Mouse (Mus musculus) testis, postnatal 14 days (tissue): ENCODE data around the gene Il2rb.
A peak's percentile ranks its signal among the peaks of the same experiment; 100 is the strongest.

ENCODE experiments used
- DNase-seq: peaks from one replicate; pipeline ENCODE4 v3.0.0; 2021; ENCODE audit warnings: low spot score

Il2rb gene

DNA sequence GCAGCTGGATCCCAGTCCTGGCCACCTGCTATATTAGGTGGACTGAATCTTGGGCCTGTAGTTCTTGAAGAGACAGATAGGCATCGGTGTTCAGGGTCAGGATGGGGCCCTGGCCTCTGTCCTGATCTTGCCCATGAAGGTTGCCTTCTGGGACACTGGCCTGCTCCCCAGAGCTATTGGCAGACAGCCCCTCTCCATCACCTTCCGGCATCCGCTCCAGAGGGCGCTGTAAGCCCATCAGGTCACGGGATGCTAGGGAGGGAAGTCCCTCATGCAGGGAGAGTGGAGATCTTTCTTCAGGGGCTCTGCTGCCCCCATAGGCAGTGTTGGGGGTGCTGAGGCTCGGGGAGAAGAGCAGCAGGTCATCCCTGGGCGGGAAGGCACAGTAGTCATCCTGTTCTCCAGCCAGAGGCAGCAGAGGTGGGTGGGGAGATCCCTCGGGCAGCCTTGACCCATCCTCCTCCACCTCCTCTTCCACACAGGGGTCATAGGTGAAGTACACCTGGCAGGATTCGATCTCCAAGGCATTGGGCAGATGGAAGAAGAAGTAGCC, 13.5 kb downstream of the Il2rb start:
- peak; percentile 15 for DNase-seq

DNA sequence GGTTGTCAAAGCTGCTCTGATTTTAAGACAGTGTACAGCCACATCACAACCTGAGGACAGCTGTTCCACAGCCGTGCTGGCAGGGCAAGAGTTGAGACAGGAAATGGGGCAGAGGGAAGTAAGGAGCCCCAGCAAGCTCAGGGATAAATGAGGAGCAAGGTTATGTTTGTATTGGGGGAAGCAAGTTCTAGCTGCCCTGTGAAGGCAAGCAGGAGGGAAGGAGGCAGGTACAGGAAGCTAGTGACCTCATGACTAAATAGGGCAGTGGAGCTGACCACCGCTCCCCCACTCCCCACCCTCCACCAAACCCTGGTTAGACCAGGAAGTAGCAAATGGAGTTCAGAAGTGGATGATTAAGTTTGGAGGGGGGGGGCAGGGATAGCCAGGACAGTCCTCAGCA, 14.1 kb downstream of the Il2rb start:
- no peak for DNase-seq

DNA sequence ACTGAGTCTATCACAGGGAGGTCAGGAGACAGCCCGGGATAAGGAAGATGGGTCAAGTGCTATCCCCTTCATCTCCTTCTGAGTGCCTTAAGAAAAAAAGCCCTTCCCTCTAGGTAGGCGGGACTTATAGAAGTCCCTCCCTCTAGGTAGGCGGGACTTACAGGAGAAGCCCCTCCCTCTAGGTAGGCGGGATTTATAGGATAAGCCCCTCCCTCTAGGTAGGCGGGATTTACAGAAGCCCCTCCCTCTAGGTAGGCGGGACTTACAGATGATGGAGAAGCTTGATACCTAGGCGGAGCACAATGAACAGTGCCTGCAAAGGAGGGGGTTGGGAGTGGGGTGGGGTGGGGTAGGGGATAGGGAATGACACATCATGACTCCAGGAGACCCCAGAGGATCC, 15.0 kb downstream of the Il2rb start:
- DNase-seq: no peak

DNA sequence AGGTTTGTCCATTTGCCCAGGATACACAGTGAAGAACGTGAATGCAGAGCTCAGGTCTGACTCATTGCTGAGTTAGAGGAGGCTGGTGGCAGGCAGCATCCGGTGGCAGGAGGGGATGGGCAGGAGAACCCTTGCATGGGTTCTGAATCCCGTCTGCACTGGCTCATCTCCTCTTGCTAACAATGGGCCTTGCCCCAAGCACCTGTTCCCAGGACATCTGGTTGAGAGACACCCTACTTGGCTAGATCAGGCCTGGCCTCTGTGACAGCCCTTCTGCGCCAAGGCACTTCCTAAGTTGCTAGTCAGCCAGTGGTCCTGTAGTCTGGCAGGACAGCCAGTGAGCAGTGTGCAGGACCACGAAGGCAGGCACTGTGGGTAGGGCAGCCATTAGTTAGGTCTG, 15.6 kb downstream of the Il2rb start:
- DNase-seq: no peak

DNA sequence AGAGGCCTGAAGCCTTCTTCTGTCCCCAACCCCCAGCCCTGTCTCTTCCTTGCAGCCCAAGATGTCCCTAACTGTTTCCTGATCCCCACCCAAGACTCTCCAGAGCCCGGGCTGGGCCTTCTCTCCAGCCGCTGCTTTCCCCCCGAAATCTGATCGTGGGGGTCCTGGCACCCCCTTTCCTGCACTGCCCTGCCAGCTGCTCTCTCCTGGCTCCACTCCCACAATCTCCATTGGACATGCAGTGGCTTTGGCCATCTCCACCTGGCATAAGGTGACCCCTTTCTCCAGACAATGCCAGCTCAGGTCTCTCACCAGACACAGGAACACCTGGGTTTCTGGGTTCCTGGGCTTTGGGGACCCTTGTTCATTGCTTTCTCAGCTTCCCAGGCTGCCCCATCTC, 17.0 kb downstream of the Il2rb start:
- DNase-seq: no peak

DNA sequence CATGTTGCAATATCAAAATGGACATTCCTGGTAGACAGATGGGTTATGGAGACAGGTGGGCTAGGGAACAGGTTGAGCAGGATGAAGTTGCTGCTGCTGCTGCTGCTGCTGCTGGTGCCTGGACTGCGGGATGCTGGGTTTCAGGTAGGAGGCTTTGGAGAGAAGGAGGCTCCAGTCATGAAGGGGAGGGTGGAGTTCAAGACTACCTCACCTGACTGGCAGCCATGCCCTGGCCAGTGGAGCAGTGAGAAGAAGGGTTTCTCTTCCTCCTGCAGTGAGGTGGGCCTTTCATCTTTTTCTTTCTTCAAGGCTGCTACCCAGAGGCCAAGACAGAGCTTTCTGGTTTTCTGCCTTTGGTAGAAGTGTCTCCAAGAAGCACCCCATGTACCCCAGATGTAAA, 18.2 kb downstream of the Il2rb start:
- no peak for DNase-seq

DNA sequence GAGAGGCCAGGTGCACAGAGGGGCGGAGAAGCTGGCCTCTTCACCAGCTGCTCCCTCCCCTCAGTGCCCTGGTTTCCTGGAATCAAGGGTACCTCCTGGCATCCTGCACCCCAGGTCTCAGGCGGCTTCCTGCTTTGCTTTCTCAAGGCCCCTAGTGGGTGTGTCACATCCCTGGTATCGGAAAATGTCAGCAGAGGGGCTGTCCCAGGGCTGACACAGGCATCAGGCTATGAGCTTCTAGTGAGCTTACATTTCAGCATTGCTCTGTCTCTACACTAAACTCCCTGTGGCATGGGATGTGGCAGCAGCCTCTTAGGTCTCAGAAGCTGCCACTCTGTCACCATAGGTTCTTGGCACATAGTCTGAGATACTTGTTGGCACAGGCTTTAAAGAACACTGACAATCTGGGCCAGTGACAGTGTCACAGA, 19.5 kb downstream of the Il2rb start:
- DNase-seq: no peak

DNA sequence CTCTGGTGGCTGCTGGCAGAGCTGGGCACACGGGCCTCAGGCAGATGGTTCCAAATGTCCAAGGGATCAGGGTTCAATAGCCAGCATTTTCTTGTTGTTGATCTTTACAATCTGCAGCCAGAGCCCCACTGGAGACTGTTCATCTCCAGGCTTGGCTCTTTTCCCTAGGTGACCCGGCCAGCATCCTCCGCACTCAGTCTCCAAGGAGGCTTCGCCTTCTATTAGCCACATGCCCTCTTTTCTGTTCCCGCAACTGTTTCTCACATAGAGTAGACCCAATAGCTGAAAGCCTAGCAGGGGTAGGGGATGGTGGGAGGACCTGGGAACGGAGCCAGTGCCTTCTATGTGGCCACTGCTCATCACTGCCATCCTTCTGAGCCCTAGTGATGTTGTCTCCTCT, 21.6 kb downstream of the Il2rb start:
- no peak for DNase-seq

DNA sequence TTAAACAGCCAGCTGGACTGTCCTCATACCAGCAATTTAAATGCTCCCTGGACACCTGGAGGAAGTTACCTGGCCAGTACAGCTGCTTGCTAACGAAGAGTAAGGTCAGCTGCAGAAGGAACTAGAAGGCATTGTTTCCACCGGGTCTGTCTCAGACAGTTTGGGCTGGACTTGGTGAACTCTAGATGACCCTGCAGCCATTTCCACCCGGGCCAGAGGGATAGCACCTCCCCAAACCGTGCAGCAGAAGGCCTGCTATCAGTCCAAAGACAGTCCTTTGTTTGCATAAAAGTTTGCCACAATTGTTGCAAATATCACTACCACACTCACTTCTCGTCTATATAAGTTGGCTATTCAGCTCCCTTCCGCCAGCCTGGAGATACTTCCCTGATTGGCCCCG, 23.2 kb downstream of the Il2rb start:
- peak; percentile 60 for DNase-seq

DNA sequence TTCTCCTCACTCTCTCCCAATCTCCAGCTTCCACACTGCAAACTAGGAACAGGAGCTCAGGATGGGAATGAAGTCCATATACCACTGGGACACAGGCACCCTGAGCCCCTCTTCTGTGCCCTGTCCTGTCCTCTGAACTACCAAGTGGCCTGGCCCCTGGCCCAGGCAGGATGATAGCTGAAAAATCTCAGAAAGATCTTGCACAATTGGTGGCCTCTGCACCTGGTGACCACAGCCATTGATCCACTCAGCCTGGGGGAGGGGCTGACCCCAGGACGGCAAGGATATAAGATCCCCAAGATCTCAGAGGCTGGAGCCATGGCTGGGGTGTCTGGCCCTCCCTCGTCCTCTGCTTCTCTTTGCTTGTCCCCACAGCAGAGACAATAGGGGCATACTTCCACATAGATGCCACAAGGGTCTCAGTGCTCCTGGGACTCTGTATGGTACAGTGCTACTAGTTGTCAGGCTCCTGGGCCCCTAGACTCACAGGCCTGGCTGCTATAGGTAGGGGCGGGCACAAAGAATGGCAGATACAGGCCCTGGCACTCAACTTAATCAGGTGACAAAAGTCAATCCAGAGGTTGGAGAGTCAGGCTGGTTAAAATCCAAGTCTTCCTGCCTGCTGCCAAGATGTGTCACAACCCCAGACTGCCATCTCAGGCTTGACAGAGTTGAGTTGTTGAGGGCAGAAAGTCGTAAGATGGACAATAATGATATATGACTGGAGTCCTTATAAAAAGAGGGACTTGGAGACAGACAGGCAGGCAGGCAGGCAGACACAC, 24.4 kb downstream of the Il2rb start:
- no peak for DNase-seq

DNA sequence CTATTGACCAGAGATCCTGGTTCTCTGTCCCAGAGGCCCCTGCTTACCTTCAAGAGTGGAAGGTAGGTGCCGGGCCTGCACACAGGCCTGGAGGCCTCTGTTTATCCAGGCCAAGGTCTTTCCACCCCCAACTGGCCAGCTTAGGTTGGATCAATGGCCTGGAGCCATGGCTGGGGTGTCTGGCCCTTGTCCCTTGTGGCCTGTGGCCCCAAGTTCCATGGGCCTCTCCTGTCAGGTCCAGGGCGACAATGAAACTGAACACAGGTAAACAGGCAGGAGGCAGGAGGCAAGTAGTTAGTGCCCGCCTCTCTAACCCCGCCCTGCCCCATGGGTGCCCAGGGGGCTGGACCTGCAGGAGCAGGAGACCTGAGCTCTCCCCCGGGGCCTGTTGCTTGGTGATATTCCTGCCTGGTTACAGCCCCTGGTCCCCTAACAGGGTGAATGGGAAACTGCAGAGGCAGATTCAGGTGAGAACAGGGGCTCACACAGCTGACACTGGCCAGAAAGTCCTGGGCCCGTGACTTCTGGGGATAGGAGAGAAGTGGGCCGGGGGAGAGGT, 26.6 kb downstream of the Il2rb start, which contains the start of gene Tmprss6:
Gene Tmprss6 (minus strand): TSS at position 256 of the 559 bp plus-strand sequence.
- no peak for DNase-seq

DNA sequence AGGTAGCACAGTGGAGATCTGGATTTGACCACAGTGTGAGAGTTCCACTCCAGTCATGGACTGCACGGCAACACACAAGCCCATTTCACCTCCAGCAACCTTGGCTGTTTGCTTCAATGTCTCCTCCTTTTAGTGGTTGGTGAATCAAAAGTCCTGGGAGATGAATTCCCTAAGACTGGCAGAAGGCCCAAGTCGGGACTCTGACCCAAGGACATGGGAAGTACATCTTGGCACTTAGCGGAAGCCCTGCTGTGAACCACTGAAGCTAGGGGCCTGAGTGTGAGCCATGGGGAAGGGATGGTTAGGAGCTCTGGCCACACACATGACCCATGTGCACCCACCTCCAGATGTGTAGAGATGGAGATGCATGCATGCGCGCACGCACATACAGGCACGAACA, 27.5 kb downstream of the Il2rb start:
- DNase-seq: no peak

DNA sequence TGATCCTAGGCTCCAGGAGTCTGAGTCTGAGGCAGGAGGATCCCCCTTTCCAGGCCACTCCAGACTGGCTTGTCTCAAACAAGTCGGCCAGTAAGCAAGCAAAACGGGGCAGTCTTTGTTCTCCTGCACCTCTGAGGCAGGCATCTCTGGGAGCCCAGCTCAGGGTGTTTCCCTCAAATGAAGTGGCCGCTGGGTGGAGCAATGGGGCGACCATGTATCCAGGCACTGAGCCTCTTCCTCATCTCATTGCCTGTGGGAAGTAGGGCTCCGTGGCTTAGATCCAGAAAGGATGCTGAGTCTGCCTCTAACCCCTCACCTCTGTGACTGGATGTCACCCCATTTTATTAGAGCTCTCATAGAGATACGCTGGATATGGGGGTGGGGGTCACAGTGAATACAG, 28.3 kb downstream of the Il2rb start:
- DNase-seq: no peak

DNA sequence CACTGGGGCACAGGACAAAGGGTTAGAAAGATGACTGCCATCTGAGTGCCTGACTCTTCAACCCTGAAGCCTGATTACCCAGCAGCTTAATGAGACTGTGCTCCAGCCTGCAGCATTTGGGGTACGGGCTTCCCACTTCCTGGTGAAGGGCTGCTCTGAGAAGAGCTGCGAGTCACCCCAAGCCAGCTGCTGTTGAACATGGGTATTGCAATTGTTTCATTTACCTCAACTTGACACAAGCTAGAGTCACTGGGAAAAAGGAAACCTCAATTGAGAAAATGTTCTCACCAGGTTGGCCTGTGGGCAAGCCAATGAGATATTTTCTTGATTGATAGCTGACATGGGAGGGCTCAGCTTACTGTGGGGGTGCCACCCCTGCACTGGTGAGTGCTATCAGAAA, 32.1 kb downstream of the Il2rb start:
- no peak for DNase-seq

DNA sequence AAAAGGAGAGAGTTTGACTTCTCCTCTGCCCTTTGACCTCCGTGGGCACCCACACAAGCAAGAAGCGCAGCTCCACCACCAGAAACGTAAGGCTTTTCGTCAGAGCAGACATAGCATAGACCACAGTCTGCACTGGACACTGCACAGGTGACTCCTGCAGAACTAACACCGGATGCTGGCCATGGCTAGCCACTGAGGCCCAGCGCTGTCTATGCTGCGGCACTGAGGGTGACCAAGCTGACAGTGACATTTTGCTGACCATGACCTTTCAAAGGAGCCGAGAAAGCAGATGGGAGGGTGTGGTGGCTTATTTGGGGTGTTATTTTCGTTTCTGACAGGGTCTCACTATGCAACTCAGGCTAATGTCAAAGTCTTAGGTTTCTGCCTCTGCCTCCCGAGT, 37.9 kb downstream of the Il2rb start:
- DNase-seq: no peak

DNA sequence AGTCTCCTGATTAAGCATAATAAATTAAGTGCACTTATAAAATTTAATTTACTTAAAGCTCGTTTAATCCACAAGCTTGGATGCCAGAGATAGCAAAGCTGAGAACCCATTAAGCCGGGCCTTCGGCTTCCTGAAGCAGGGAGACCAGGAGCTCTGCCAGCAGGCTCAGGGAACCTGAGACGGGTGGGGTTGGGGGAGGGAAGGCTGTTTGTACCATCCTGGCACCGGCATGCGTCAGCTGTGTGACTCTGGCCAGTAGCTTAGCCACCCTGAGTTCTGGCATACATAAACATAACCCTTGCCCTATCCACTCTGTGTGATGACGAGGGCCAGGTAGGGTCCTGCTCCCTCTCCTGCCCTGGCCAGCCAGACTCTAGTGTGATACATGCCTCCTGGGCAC, 39.0 kb downstream of the Il2rb start:
- no peak for DNase-seq

DNA sequence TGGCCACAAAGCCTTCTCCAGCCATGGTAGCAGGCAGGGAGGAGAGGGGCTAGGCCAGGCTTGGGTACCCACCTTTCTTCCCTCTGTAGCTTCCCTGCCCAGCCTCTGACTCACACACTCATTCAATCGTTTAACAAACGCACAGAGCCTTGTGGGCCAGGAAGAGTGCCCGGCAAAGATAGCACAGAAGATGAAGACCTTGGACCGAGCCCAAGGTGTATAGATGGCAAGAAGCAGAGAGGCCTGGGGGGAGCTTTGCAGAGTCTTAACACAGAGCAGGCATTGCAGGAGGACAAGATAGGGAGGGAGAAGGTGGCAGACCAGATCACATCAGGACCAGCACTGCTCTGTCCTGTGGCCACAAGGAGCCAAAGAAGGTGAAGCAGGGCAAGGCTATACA, 39.9 kb downstream of the Il2rb start:
- no peak for DNase-seq

DNA sequence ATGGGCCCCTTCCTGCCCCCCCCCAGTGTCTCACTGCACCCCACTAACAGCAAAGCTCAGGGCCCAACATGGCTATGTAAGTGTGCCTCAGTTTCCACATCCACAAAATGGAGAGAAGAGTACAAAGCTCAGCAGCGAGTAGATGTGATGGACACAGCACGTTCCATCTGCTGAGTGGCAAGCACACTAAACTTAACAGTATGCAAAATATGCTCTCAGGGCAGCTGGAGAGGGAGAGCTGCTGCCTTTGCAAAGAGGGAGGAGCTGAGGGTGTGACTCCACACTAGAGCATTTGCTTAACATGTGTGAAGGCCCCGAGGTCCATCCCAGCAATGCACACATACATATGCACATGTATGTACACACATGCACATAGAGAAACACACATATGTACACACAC, 42.1 kb downstream of the Il2rb start:
- DNase-seq: no peak

DNA sequence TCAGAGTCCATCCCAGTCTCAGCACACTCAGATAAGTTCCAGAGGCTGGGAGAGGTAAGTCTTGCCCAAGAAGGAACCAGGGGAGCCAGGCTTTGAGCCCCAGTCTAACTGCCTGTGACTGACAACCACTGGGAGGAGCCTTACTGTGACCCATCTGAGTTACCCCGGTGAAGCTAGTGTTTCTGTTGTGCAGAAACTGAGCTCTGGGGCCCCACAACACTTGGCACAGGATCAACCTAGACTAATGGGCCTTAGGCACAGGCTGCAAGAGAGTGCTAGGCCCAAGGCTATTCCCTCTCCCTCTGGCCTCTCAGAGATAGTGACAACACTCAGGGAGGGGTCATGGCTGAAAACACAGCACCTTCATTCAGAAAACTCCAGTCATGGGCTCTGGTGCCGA, 43.9 kb downstream of the Il2rb start:
- DNase-seq: no peak

DNA sequence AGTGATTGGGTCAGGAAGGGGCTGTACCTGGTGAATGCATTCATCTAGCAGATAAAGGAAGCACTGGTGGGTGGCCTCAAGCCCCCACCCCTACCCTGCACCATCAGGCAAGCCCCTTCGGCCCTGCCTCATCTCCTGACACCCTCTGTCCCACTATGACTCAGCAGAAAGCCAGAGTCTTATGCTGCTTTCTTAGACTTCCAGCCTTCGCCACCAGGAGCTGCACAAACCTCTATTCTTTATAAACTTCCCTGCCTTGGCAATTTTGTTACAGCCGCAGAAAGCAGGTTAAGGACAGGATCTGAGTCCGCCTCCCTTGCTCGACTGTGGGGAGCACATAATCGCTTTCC, 44.7 kb downstream of the Il2rb start:
- DNase-seq: no peak

DNA sequence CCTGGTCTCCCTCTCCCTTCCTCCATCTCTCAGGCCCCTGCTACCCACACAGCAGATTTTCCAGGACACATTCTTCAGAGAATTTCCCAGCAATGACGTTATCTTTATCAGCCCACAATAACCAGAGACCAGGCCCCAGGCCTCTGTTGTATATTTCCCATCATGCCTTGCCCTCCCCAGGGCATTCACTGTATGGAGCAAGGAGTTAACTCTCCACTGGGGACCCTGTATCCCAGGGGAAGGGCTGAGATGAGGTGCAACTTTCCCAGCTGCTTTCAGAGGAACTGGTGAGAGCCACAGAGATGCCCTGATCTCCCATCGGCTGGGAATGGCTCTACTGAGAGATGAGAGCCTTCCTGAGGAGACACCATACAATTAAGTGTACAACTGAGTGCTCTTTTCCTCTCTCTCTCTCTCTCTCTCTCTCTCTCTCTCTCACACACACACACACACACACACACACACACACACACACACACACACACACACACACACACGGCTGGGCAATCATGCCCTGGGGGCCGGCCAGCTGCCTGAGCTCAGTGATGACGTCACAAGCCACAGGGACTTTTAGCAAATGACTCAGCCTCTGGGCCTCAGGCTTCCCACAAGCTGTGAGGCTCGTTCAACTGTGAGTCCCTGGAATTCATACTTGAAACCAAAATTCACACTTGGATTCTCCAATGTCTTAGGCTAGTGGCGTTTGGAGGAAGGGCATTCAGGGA, 45.2 kb downstream of the Il2rb start:
- DNase-seq: no peak

DNA sequence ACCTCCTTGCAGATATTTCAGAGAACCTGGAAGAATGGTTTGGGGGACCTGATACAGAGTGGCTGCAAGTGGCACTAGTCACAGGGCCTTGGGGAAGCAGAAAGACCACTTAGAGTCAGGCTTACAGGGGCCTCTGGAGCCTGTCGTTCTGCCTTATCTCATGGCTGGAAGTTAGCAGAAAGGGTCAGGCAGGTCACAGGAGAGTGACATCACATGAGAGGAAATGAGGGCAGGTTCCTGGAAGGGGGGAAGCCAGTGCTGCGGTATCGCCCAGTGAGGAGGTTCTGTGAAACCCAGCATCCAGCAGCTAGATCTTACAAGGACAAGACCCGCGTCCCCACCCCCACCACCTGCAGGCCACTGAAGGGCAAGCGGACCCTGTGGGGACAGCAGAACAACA, 45.9 kb downstream of the Il2rb start:
- no peak for DNase-seq
